Mouse (Mus musculus) embryonic fibroblast, embryonic 13.5 days (primary cell): ENCODE results near the gene Ccp110. TPM values are rescaled to one million over a fixed set of nuclear protein-coding genes. Genes with fewer than 3 reads are reported as not detected.
A peak's percentile ranks its signal among the peaks of the same experiment; 100 is the strongest.

Experiments used
- H3K27ac ChIP-seq: 2 replicates; pipeline ENCODE4 v1.5.1; 2012; ENCODE audit warnings: low read length, control low read depth, inconsistent platforms; ENCODE audit not compliant: insufficient read depth
- H3K4me1 ChIP-seq: 2 replicates; pipeline ENCODE4 v1.6.1; 2011; ENCODE audit warnings: low read length; ENCODE audit not compliant: control insufficient read depth, insufficient read depth
- H3K4me3 ChIP-seq: 2 replicates; pipeline ENCODE4 v1.5.1; 2011; ENCODE audit warnings: mild to moderate bottlenecking, control low read depth, low read length; ENCODE audit not compliant: insufficient read depth
- CTCF ChIP-seq: IDR thresholded peaks from 2 replicates; pipeline ENCODE4 v1.5.1; 2011; ENCODE audit warnings: mild to moderate bottlenecking, control low read depth, low read length, moderate library complexity, borderline replicate concordance; ENCODE audit not compliant: insufficient read depth
- POLR2A ChIP-seq: IDR thresholded peaks from 2 replicates; pipeline ENCODE4 v1.6.1; 2011; ENCODE audit warnings: low read depth, mild to moderate bottlenecking, control low read depth, low read length, moderate library complexity
- polyA plus RNA-seq: library from polyadenylated mRNA; stranded (reverse); fragments of >200 nt; gene quantifications from 2 replicates; pipeline ENCODE4 v1.2.4, GENCODE M21; 2011; ENCODE audit warnings: low read depth; ENCODE audit not compliant: missing spikeins, insufficient read length

Ccp110 gene
- polyA plus RNA-seq, 1 experiment = 14.6 TPM

- Histone ChIP-seq H3K27ac (no peak overlapping the region), H3K4me1 (peaks cover 3% of the 10 kb centered on the region; the same call in 1 of the 2 replicates), H3K4me3 (no peak overlapping the region)
- TF ChIP-seq CTCF (no peak), POLR2A (no peak)
Observed at GRCm38 (mm10) chr7:118718066-118718465, 5.7 kb downstream of the Ccp110 start.

- H3K4me3 ChIP-seq = no peak overlapping the region
- H3K27ac ChIP-seq = no peak overlapping the region
- TF ChIP-seq POLR2A (no peak), CTCF (no peak)
- no peaks in the 10 kb centered on the region for H3K4me1 ChIP-seq
Observed at GRCm38 (mm10) chr7:118723927-118724326, 11.6 kb downstream of the Ccp110 start.

GRCm38 (mm10) chr7:118725459-118725858 lies 13.1 kb downstream of the Ccp110 start:
- H3K27ac ChIP-seq = no peak overlapping the region
- H3K4me1 ChIP-seq = no peaks in the 10 kb centered on the region
- no peak for TF ChIP-seq CTCF
- no peak for TF ChIP-seq POLR2A
- no peak overlapping the region for H3K4me3 ChIP-seq

GRCm38 (mm10) chr7:118728846-118729587 lies 16.7 kb downstream of the Ccp110 start:
- H3K4me1 ChIP-seq = no peaks in the 10 kb centered on the region
- H3K27ac ChIP-seq = no peak overlapping the region
- H3K4me3 ChIP-seq = no peak overlapping the region
- TF ChIP-seq CTCF (no peak), POLR2A (no peak)

- TF ChIP-seq POLR2A (no peak), CTCF (no peak)
- Histone ChIP-seq H3K27ac (no peak overlapping the region), H3K4me1 (no peaks in the 10 kb centered on the region), H3K4me3 (no peak overlapping the region)
Observed at GRCm38 (mm10) chr7:118731781-118732180, 19.4 kb downstream of the Ccp110 start.

GRCm38 (mm10) chr7:118733225-118733624 lies 20.9 kb downstream of the Ccp110 start:
- Histone ChIP-seq H3K27ac (no peak overlapping the region), H3K4me3 (no peak overlapping the region), H3K4me1 (no peaks in the 10 kb centered on the region)
- TF ChIP-seq CTCF (no peak), POLR2A (no peak)

- Histone ChIP-seq H3K4me1 (no peaks in the 10 kb centered on the region; the same call in 1 of the 2 replicates), H3K4me3 (no peak overlapping the region), H3K27ac (no peak overlapping the region)
- TF ChIP-seq POLR2A (no peak), CTCF (no peak)
Observed at GRCm38 (mm10) chr7:118738730-118739129, 26.4 kb downstream of the Ccp110 start.

- TF ChIP-seq POLR2A (no peak), CTCF (peak; percentile 81; the same call in 1 of the 2 replicates)
- Histone ChIP-seq H3K4me3 (peak within 1 kb of the TSS; percentile 97), H3K4me1 (no peaks in the 10 kb centered on the region; the same call in 1 of the 2 replicates), H3K27ac (peak within 1 kb of the TSS; percentile 63; the same call in 1 of the 2 replicates)
Observed at GRCm38 (mm10) chr7:118739975-118740531, 27.7 kb downstream of the Ccp110 start, which contains the start of gene Vps35l. Vps35l (plus strand) TSS chr7:118740226.

- Histone ChIP-seq H3K4me1 (no peaks in the 10 kb centered on the region; the same call in 1 of the 2 replicates), H3K4me3 (peak overlapping the region; percentile 97), H3K27ac (peak overlapping the region; percentile 63; the same call in 1 of the 2 replicates)
- TF ChIP-seq CTCF (no peak), POLR2A (peak; percentile 61)
Observed at GRCm38 (mm10) chr7:118740532-118741338, 28.4 kb downstream of the Ccp110 start.

- Histone ChIP-seq H3K4me1 (no peaks in the 10 kb centered on the region; the same call in 1 of the 2 replicates), H3K27ac (no peak overlapping the region)
- TF ChIP-seq CTCF = no peak
- TF ChIP-seq POLR2A = no peak
Observed at GRCm38 (mm10) chr7:118742278-118742677, 29.9 kb downstream of the Ccp110 start.

GRCm38 (mm10) chr7:118744766-118745165 lies 32.4 kb downstream of the Ccp110 start:
- TF ChIP-seq POLR2A (no peak), CTCF (no peak)
- Histone ChIP-seq H3K4me1 (no peaks in the 10 kb centered on the region; the same call in 1 of the 2 replicates), H3K4me3 (no peak overlapping the region), H3K27ac (no peak overlapping the region)

More at GRCm38 (mm10) chr7:118742278-118742677, 29.9 kb downstream of the Ccp110 start:
- no peak overlapping the region for H3K4me3 ChIP-seq
